Mouse (Mus musculus): ENCODE data around the gene Mapk7.
A peak's percentile ranks its signal among the peaks of the same experiment; 100 is the strongest.

Gene Mapk7

GRCm38 (mm10) chr11:61489874-61490273, 4.3 kb downstream of the Mapk7 start:
- no peak for DNase-seq

- DNase-seq = no peak
Measured at GRCm38 (mm10) chr11:61489085-61489484, 5.1 kb downstream of the Mapk7 start.

GRCm38 (mm10) chr11:61487936-61488335, 6.3 kb downstream of the Mapk7 start:
- DNase-seq = no peak

- peak; percentile 41 to 58 for DNase-seq
Measured at GRCm38 (mm10) chr11:61487401-61487800, 6.8 kb downstream of the Mapk7 start.

- DNase-seq = no peak
Measured at GRCm38 (mm10) chr11:61486458-61487219, 7.6 kb downstream of the Mapk7 start.

- no peak for DNase-seq
Measured at GRCm38 (mm10) chr11:61485541-61486457, 8.4 kb downstream of the Mapk7 start.

- no peak for DNase-seq
Measured at GRCm38 (mm10) chr11:61484613-61485540, 9.3 kb downstream of the Mapk7 start, which contains the start of gene Mfap4. Gene Mfap4 (plus strand): TSS chr11:61485431.

GRCm38 (mm10) chr11:61484256-61484612, 10.0 kb downstream of the Mapk7 start:
- DNase-seq = no peak

GRCm38 (mm10) chr11:61483226-61483845, 10.9 kb downstream of the Mapk7 start:
- no peak for DNase-seq

- no peak for DNase-seq
Measured at GRCm38 (mm10) chr11:61481239-61482090, 12.7 kb downstream of the Mapk7 start.

GRCm38 (mm10) chr11:61478788-61479187, 15.4 kb downstream of the Mapk7 start:
- DNase-seq = no peak

GRCm38 (mm10) chr11:61477566-61478508, 16.4 kb downstream of the Mapk7 start:
- no peak for DNase-seq

- peak; percentile 56 to 62 for DNase-seq
Measured at GRCm38 (mm10) chr11:61476786-61477382, 17.3 kb downstream of the Mapk7 start.

- DNase-seq = no peak
Measured at GRCm38 (mm10) chr11:61473630-61474029, 20.6 kb downstream of the Mapk7 start.

GRCm38 (mm10) chr11:61470880-61471279, 23.3 kb downstream of the Mapk7 start:
- no peak for DNase-seq

- DNase-seq = no peak
Measured at GRCm38 (mm10) chr11:61469317-61469917, 24.8 kb downstream of the Mapk7 start.

- DNase-seq = no peak
Measured at GRCm38 (mm10) chr11:61468534-61468933, 25.7 kb downstream of the Mapk7 start.

- no peak for DNase-seq
Measured at GRCm38 (mm10) chr11:61465422-61465821, 28.8 kb downstream of the Mapk7 start.

GRCm38 (mm10) chr11:61464071-61464470, 30.1 kb downstream of the Mapk7 start:
- no peak for DNase-seq

Data from lung, adult 18-20 months (tissue).